Mouse (Mus musculus) myocyte (in vitro differentiated cells): ENCODE data around the gene Slc25a38.

Experiments
- CEBPB ChIP-seq: IDR thresholded peaks from 2 replicates; pipeline ENCODE4 v1.6.1; 2011; ENCODE audit warnings: mild to moderate bottlenecking, moderate library complexity; ENCODE audit not compliant: poor library complexity, insufficient read depth, severe bottlenecking
- E2F4 ChIP-seq: IDR thresholded peaks from one replicate; pipeline ENCODE4 v1.6.1; 2011; ENCODE audit warnings: mild to moderate bottlenecking, control low read depth, moderate library complexity; ENCODE audit not compliant: insufficient read depth
- MAX ChIP-seq: IDR thresholded peaks from one replicate; pipeline ENCODE4 v1.6.1; 2011; ENCODE audit warnings: low read depth, mild to moderate bottlenecking, control low read depth
- MYOG ChIP-seq, 3 experiments: IDR thresholded peaks; one replicate each; pipeline ENCODE4 v1.6.1; 2011; ENCODE audit warnings: control low read depth in 2 of 3, low read depth in 2 of 3, mild to moderate bottlenecking in 2 of 3; ENCODE audit not compliant: insufficient read length in 2 of 3, control insufficient read depth in 1 of 3, insufficient read depth in 1 of 3
- POLR2A ChIP-seq: IDR thresholded peaks from one replicate; pipeline ENCODE4 v1.6.1; 2011; ENCODE audit warnings: low read depth, mild to moderate bottlenecking, control low read depth, moderate library complexity; ENCODE audit not compliant: insufficient read length
- POLR2AphosphoS2 ChIP-seq: IDR thresholded peaks from one replicate; pipeline ENCODE4 v1.6.1; 2011; ENCODE audit warnings: low read depth, control low read depth; ENCODE audit not compliant: insufficient read length
- REST ChIP-seq: IDR thresholded peaks from one replicate; pipeline ENCODE4 v1.6.1; 2011; ENCODE audit warnings: mild to moderate bottlenecking, control low read depth, moderate library complexity; ENCODE audit not compliant: insufficient read depth, insufficient read length
- TCF12 ChIP-seq: IDR thresholded peaks from one replicate; pipeline ENCODE4 v1.6.1; 2011; ENCODE audit warnings: mild to moderate bottlenecking, control low read depth; ENCODE audit not compliant: poor library complexity, insufficient read depth, severe bottlenecking
- TCF3 ChIP-seq: IDR thresholded peaks from one replicate; pipeline ENCODE4 v1.6.1; 2011; ENCODE audit warnings: low read depth, control low read depth; ENCODE audit not compliant: insufficient read length
- USF1 ChIP-seq: IDR thresholded peaks from one replicate; pipeline ENCODE4 v1.6.1; 2011; ENCODE audit warnings: low read depth, mild to moderate bottlenecking, control low read depth, moderate library complexity

GRCm38 (mm10) chr9:120116184-120116624 lies 6.0 kb downstream of the Slc25a38 start:
- TF ChIP-seq E2F4 (no peak), POLR2A (no peak), CEBPB (no peak), REST (no peak), TCF12 (no peak), MYOG (IDR thresholded peaks at IDR 0.05; ENCODE audit: control insufficient read depth in 1 of 3, insufficient read depth in 1 of 3, insufficient read length in 2 of 3, low read depth in 2 of 3) (no peak), POLR2AphosphoS2 (no peak), TCF3 (no peak), MAX (no peak), USF1 (no peak)
